Mouse (Mus musculus): ENCODE measurements around the gene Sytl3.

Sytl3 gene

DNA sequence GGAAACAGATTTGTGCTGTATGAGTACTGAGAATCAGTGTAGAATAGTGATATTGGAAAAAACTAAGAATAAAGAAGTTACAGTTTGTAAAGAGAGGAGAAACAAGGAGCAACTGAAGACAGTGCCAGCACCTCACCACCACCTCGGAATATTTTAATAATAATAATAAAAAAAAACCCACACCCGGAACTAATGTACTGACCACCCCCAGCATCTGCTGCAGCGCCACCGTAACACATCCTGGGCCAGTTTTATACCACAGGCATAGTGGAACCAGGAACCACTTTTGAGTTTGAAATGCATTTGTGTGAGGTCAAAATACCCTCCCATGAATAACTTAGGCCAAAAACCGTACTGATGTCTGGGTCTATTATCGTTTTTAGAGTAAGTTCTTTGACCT, 122.4 kb downstream of the Sytl3 start:
- DNase-seq = no peak

GRCm38 (mm10) chr17:6782033-6782526, 123.2 kb downstream of the Sytl3 start:
- DNase-seq = peak; percentile 63 to 68

GRCm38 (mm10) chr17:6782611-6783005, 123.7 kb downstream of the Sytl3 start, which contains the start of gene Ezr:
Gene Ezr, minus strand, starts transcription at chr17:6782784.
- peak; percentile 94 for DNase-seq

DNA sequence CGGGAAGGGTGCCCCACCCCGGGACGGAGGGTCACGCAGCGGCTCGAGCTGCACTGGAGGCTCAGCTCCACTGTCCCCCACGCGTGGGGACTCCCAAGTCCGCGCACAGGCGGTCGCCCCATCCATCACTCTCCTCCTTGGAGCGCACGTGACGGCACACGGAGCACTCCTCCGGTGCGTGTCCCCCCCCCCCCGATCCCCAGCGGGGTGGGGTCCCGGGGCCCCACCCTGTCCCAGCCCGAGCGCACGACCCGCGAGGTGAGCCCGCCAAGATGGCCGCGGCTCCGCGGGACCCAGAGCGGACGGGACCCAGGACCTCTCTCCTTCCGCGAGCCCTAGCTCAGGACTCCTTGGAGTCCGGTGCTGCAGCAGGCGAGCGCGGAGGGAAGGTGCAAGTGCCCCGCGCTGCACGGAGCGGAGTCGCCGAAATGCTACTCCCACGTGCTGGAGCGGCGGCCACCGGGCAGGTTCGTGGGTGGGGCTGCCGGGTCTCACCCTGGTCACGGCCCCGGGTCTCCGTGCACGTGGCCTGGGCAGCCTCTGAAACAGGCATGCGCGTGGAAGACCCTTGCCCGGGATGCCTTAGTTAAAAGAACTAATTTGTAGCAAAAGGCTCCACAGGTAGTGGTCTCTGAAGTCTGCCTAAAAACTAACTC, 124.2 kb downstream of the Sytl3 start:
- DNase-seq = peak; percentile 66 to 75

DNA sequence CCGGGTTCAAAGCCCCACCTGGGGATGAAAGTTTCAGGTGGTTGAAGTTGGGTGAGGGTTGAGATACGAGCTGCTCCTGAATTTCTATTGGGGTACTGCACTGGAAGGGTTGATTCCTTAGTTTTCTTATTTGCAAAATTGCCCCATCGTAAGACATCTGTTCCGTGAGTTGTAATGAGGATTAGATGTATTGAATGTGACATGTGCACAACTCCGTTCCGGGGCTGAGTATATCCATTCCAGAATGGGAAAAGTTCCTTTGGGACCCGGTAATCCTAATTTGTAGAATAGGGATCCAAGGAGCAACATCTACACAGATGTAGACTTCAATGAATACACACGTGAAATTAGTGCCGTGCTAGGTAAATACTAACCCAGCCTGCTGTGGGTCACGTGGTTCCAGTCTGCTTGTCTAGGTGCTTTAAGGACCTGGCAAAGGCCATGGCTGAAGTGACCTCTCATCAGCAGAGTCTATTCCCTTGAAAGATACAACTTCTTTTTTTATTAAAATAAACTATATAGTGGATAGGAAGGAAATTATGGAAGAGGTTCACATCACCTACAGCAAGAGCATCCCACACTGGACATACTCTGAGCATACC, 125.0 kb downstream of the Sytl3 start:
- DNase-seq = no peak

- no peak for DNase-seq
Measured at GRCm38 (mm10) chr17:6787241-6787640, 128.3 kb downstream of the Sytl3 start.

All from thymus, postnatal 36 days (tissue).